Mouse (Mus musculus) spleen, adult 2 months (tissue): ENCODE results near the gene Kti12. TPM values are rescaled to one million over a fixed set of nuclear protein-coding genes. Genes with fewer than 3 reads are reported as not detected.

Experiments
- DNase-seq, 2 experiments: peaks; one replicate each; pipeline versions ENCODE4 v3.0.0 to v3.0.0-alpha.2; 2012 to 2021; ENCODE audit warnings: low spot score in 2 of 2, low read depth in 1 of 2
- H3K27ac ChIP-seq: fragments of 200-500 bp; 2 replicates; pipeline ENCODE4 v1.5.1; 2012; ENCODE audit warnings: low read length, inconsistent platforms; ENCODE audit not compliant: insufficient read depth
- H3K27me3 ChIP-seq: fragments of 200-500 bp; 2 replicates; pipeline ENCODE4 v1.6.1; 2012; ENCODE audit warnings: mild to moderate bottlenecking, moderate library complexity, low read length, inconsistent platforms; ENCODE audit not compliant: control insufficient read depth, insufficient read depth
- H3K36me3 ChIP-seq: fragments of 200-500 bp; 2 replicates; pipeline ENCODE4 v1.6.1; 2012; ENCODE audit warnings: mild to moderate bottlenecking, low read length, inconsistent platforms; ENCODE audit not compliant: control insufficient read depth, insufficient read depth
- H3K4me1 ChIP-seq: fragments of 200-500 bp; 2 replicates; pipeline ENCODE4 v1.6.1; 2011; ENCODE audit warnings: inconsistent platforms; ENCODE audit not compliant: control insufficient read depth, insufficient read depth, insufficient read length
- H3K4me3 ChIP-seq: fragments of 200-500 bp; 2 replicates; pipeline ENCODE4 v1.5.1; 2011; ENCODE audit warnings: mild to moderate bottlenecking, inconsistent platforms; ENCODE audit not compliant: insufficient read depth, insufficient read length; ENCODE audit errors: extremely low read depth
- CTCF ChIP-seq: fragments of 200-500 bp; IDR thresholded peaks from 2 replicates; pipeline ENCODE4 v1.5.1; 2011; ENCODE audit warnings: mild to moderate bottlenecking, inconsistent platforms; ENCODE audit not compliant: insufficient read depth, insufficient read length, insufficient replicate concordance; ENCODE audit errors: extremely low read depth
- POLR2A ChIP-seq: fragments of 200-500 bp; IDR thresholded peaks from 2 replicates; pipeline ENCODE4 v1.6.1; 2011; ENCODE audit warnings: low read depth, low read length, inconsistent platforms
- WGBS: fragments of 180-500 bp; shearing (Covaris S2); methylation state at CpG from one replicate; pipeline ENCODE4 v1.1.7; 2018; 5-methylcytosine and 5-hydroxymethylcytosine counted together
- polyA plus RNA-seq: library from polyadenylated mRNA; depleted of rRNA; stranded (reverse); fragments of >200 nt; gene quantifications from 2 replicates; pipeline ENCODE4 v1.2.3, GENCODE M21; 2012; rRNA removed

Gene Kti12
- polyA plus RNA-seq, 1 experiment = 32.7 TPM

DNA sequence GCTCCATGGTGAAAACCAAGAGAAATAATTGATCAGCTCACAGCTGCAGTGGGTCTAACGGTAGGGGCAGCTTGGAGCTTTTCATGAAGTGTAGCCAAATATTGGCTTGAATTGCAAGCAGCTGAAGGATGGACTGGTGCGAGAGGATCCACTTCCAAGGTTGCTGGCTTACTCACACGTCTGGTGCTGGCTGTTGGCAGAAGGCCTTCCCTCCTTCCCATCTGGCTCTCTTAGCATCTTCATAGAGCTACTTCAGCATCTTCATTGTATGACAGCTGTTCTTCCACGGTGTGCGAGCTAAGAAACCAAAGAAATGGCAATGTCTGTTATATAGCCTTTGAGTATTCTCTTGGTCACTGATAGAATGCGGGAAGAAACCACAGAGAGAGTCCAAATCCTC is 43.3 kb downstream of the Kti12 start:
- Histone ChIP-seq H3K4me3 (no peak overlapping the region), H3K4me1 (no peaks in the 10 kb centered on the region), H3K36me3 (no peaks in the 10 kb centered on the region), H3K27me3 (no peaks in the 10 kb centered on the region; the same call in 1 of the 2 replicates), H3K27ac (no peak overlapping the region)
- 88% methylated on average over 6 of the region's 6 CpGs for WGBS
- DNase-seq = no peak
- no peak for TF ChIP-seq POLR2A
- no peak for TF ChIP-seq CTCF

Other genes starting within 250 kb of the Kti12 start
- 33.1 and 39.0 TPM in 2 replicates for gene Cc2d1b, start 227.8 kb upstream of the Kti12 start, polyA plus RNA-seq
- 0.07 TPM in 1 of 2 replicates, not detected in the other for gene 3110021N24Rik, start 128.1 kb upstream of the Kti12 start, polyA plus RNA-seq
- gene Zfyve9, start 67.0 kb upstream of the Kti12 start, polyA plus RNA-seq = 0.63 and 0.99 TPM in 2 replicates
- 5.2 and 6.1 TPM in 2 replicates for gene Btf3l4, start 14.2 kb upstream of the Kti12 start, polyA plus RNA-seq
- 5.9 and 6.7 TPM in 2 replicates for gene Txndc12, start 13.2 kb upstream of the Kti12 start, polyA plus RNA-seq
- gene A730015C16Rik, start 834 bp downstream of the Kti12 start, polyA plus RNA-seq = 0.14 TPM in 1 of 2 replicates, not detected in the other
- 0.58 and 0.81 TPM in 2 replicates for gene Rab3b, start 31.3 kb downstream of the Kti12 start, polyA plus RNA-seq
- 17.7 and 23.0 TPM in 2 replicates for gene Nrd1, start 152.9 kb downstream of the Kti12 start, polyA plus RNA-seq